ENCODE assay signal across 29 mouse cellular contexts in the genomic region with DNA sequence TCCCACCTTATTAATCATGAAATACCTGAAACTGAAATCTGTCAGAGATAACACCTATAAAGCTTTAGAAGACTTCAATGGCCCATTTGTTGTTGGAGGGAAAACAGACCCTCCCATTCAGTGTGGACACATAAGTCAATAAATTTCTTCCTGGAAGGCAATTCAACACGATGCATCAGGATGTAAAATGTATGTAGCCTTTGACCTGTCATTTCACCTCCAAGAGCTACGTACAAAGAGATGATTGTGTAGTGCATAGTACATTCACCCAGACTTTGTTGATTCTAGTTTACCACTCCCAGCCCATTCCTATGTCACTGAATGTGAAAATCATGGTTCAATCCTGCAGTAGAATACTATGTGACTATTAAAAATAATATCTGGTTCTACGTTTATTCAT. TPM values are rescaled to one million over a fixed set of nuclear protein-coding genes. Genes with fewer than 3 reads are reported as not detected.
DNase-seq lines count a peak whose midpoint lies in the region; ATAC-seq and TF ChIP-seq lines count a peak whose summit lies in the region.
"Had no signal": no experiment of that assay in that cellular context is flagged by ENCODE, and none has a peak within 500 bp of the region (broad histone marks: within the 10 kb centered on the region; RNA-seq: fewer than 3 reads in every experiment).

No protein-coding gene starts in this region.

- 56% methylated on average over 3 of the region's 3 CpGs for WGBS in intestine, embryonic 15.5 days
- WGBS in intestine, postnatal 0 days: 35% methylated on average over 3 of the region's 3 CpGs
- WGBS in lung, adult 2 months: 71% methylated on average over 3 of the region's 3 CpGs

- no peaks in the 10 kb centered on the region for H3K9me3 ChIP-seq in intestine, embryonic 15.5 days
- no peaks in the 10 kb centered on the region for H3K9me3 ChIP-seq in intestine, postnatal 0 days (ENCODE audit: control insufficient read depth)
- H3K9me3 ChIP-seq: embryonic facial prominence, embryonic 15.5 days; forebrain, embryonic 10.5 days; forebrain, embryonic 12.5 days; G1E had no signal

- H3K4me3 ChIP-seq in intestine, embryonic 15.5 days (replicated peaks): no peak overlapping the region
- H3K4me3 ChIP-seq in intestine, postnatal 0 days (ENCODE audit: low read depth, low read length): no peak overlapping the region
- no peak overlapping the region for H3K4me3 ChIP-seq in lung, adult 2 months (replicated peaks; ENCODE audit: extremely low read depth, low read depth, low read length)
- H3K4me3 ChIP-seq: embryonic facial prominence, embryonic 13.5 days; embryonic facial prominence, embryonic 15.5 days; erythroblast, embryonic 14.5 days; forebrain, embryonic 10.5 days; forebrain, embryonic 12.5 days had no signal

- H3K36me3 ChIP-seq in intestine, embryonic 15.5 days: no peaks in the 10 kb centered on the region
- H3K36me3 ChIP-seq in intestine, postnatal 0 days (ENCODE audit: control insufficient read depth, insufficient read depth): no peaks in the 10 kb centered on the region
- H3K36me3 ChIP-seq: embryonic facial prominence, embryonic 13.5 days; embryonic facial prominence, embryonic 15.5 days; forebrain, embryonic 10.5 days; forebrain, embryonic 12.5 days; G1E had no signal

- no peak for TF ChIP-seq POLR2A in lung, adult 2 months (IDR thresholded peaks at IDR 0.05; ENCODE audit: borderline replicate concordance, extremely low read depth, low read depth, low read length)

- DNase-seq in forelimb bud, embryonic 11.5 days (ENCODE audit: low read depth, low spot score): peak; percentile 39
- DNase-seq in mesoderm, embryonic 11.5 days (ENCODE audit: low read depth, low spot score): peak; percentile 16
- DNase-seq in lung, adult 2 months: no peak
- no peak for DNase-seq in retina, postnatal 1 day
- DNase-seq: adrenal gland, adult 8-10 months; adrenal gland, postnatal 14 days; adrenal gland, postnatal 36 days; B cell, adult 2 months; cerebellum, adult 11-12 months; cerebellum, adult 2 months; cerebellum, adult 9-10 months; cerebellum, postnatal 10 days; cerebellum, postnatal 36 days; embryo, embryonic 11 days had no signal

- H3K4me2 ChIP-seq in intestine, embryonic 15.5 days (replicated peaks): no peak overlapping the region
- H3K4me2 ChIP-seq in intestine, postnatal 0 days (replicated peaks; ENCODE audit: low read depth): no peak overlapping the region
- H3K4me2 ChIP-seq: embryonic facial prominence, embryonic 13.5 days; embryonic facial prominence, embryonic 15.5 days; forebrain, embryonic 12.5 days had no signal

- H3K9ac ChIP-seq in intestine, embryonic 15.5 days: no peak overlapping the region
- no peak overlapping the region for H3K9ac ChIP-seq in intestine, postnatal 0 days (ENCODE audit: low read depth, low read length)
- H3K9ac ChIP-seq: embryonic facial prominence, embryonic 13.5 days; embryonic facial prominence, embryonic 15.5 days; forebrain, embryonic 12.5 days had no signal

- no peaks in the 10 kb centered on the region for H3K27me3 ChIP-seq in intestine, embryonic 15.5 days (replicated peaks)
- no peaks in the 10 kb centered on the region for H3K27me3 ChIP-seq in intestine, postnatal 0 days (replicated peaks; ENCODE audit: control insufficient read depth, insufficient read depth, low read length)
- H3K27me3 ChIP-seq: CH12.LX; embryonic facial prominence, embryonic 13.5 days; embryonic facial prominence, embryonic 15.5 days; forebrain, embryonic 12.5 days; Patski had no signal

- no peaks in the 10 kb centered on the region for H3K4me1 ChIP-seq in intestine, embryonic 15.5 days (replicated peaks)
- no peaks in the 10 kb centered on the region for H3K4me1 ChIP-seq in intestine, postnatal 0 days (replicated peaks; ENCODE audit: control insufficient read depth, insufficient read depth, low read length)
- H3K4me1 ChIP-seq in lung, adult 2 months (ENCODE audit: control insufficient read depth, insufficient read depth, low read length): no peaks in the 10 kb centered on the region
- H3K4me1 ChIP-seq: embryonic facial prominence, embryonic 13.5 days; embryonic facial prominence, embryonic 15.5 days; forebrain, embryonic 10.5 days; forebrain, embryonic 12.5 days had no signal

- H3K27ac ChIP-seq in intestine, embryonic 15.5 days: no peak overlapping the region
- no peak overlapping the region for H3K27ac ChIP-seq in intestine, postnatal 0 days (ENCODE audit: low read depth, low read length)
- H3K27ac ChIP-seq: embryonic facial prominence, embryonic 13.5 days; embryonic facial prominence, embryonic 15.5 days; forebrain, embryonic 10.5 days; forebrain, embryonic 12.5 days had no signal

- ATAC-seq in intestine, embryonic 15.5 days: peak; percentile 90
- ATAC-seq in intestine, postnatal 0 days: peak; percentile 93
- no peak for ATAC-seq in monocyte, adult 5-6 weeks (replicated peaks; ENCODE audit: insufficient number of reproducible peaks, low FRiP score, low TSS enrichment, poor library complexity, severe bottlenecking)
- ATAC-seq: activated CD4-positive, CD25-positive, alpha-beta regulatory T cell, adult 4 months; CD4-positive, CD25-positive, alpha-beta regulatory T cell, adult 4 months; forebrain, embryonic 14.5 days; Patski had no signal

- TF ChIP-seq CTCF in intestine, postnatal 0 days (IDR thresholded peaks at IDR 0.05; ENCODE audit: low read depth): no peak
- no peak for TF ChIP-seq CTCF in lung, adult 2 months (IDR thresholded peaks at IDR 0.05; ENCODE audit: insufficient read depth, low read length)

RNA-seq across cellular contexts. Expression of gene Ndufs4, which starts 31.3 kb away (rescaled TPM):
- polyA plus RNA-seq in intestine, embryonic 15.5 days (2015; fragmentation: Nextera tagmentation; extraction: Ambion mirVana): 312 and 315 TPM in 2 replicates
- 378 and 413 TPM in 2 replicates for polyA plus RNA-seq in intestine, postnatal 0 days (2015; fragmentation: Nextera tagmentation; extraction: Ambion mirVana)
- 131 to 195 TPM (median 148 TPM) in 3 replicates for total RNA-seq in monocyte, adult 5-6 weeks (2017)
- 16.5 and 24.8 TPM in 2 replicates for polyA plus RNA-seq in lung, adult 2 months (2012; rRNA removed)

RNA-seq across cellular contexts. Expression of gene Fst, which starts 39.4 kb away (rescaled TPM):
- polyA plus RNA-seq in intestine, embryonic 15.5 days (2015; fragmentation: Nextera tagmentation; extraction: Ambion mirVana): 23.6 and 30.4 TPM in 2 replicates
- polyA plus RNA-seq in intestine, postnatal 0 days (2015; fragmentation: Nextera tagmentation; extraction: Ambion mirVana): 12.8 and 14.3 TPM in 2 replicates
- total RNA-seq in monocyte, adult 5-6 weeks (2017): 0.11 TPM in 1 of 3 replicates, not detected in the others
- polyA plus RNA-seq in lung, adult 2 months (2012; rRNA removed): 1.2 and 2.1 TPM in 2 replicates
- total RNA-seq: CH12.LX; common myeloid progenitor, adult 5-6 weeks had no signal
- polyA plus RNA-seq: erythroblast, embryonic 14.5 days; G1E had no signal

Comparison
In these comparisons a context has a peak if more than half of its experiments do, and no peak if none do; other contexts are left out.
1. DNase-seq: peak in forelimb bud, embryonic 11.5 days (single experiment) and mesoderm, embryonic 11.5 days (single experiment); none in lung, adult 2 months (single experiment) and retina, postnatal 1 day (single experiment).
2. RNA of gene Ndufs4, which starts 31.3 kb away (polyA plus RNA-seq): 378 to 413 TPM in intestine, postnatal 0 days and 312 to 315 TPM in intestine, embryonic 15.5 days; 16.5 to 24.8 TPM in lung, adult 2 months; every median in the first group is over 10 times any median in the second.